Mouse (Mus musculus) kidney, embryonic 16.5 days (tissue): Measurements from ENCODE around the gene Hmcn1. TPM values are rescaled to one million over a fixed set of nuclear protein-coding genes. Genes with fewer than 3 reads are reported as not detected.

Experiments
- ATAC-seq: fragments of 200-750 bp; cut with Nextera tagmentation; 2 replicates; pipeline ENCODE4 v1.8.0; 2017; ENCODE audit warnings: moderate TSS enrichment; ENCODE audit not compliant: low FRiP score, low TSS enrichment
- H3K27ac ChIP-seq: fragments of 300-500 bp; sonication (generic); 2 replicates; pipeline ENCODE4 v1.5.1; 2014; ENCODE audit warnings: low read length
- H3K27me3 ChIP-seq: fragments of 300-500 bp; sonication (generic); 2 replicates; pipeline ENCODE4 v1.6.1; 2014; ENCODE audit warnings: low read length, control low read depth, mixed read lengths; ENCODE audit not compliant: insufficient read depth
- H3K36me3 ChIP-seq: fragments of 300-500 bp; sonication (generic); 2 replicates; pipeline ENCODE4 v1.6.1; 2014; ENCODE audit warnings: low read length, control low read depth, mixed read lengths; ENCODE audit not compliant: insufficient read depth
- H3K4me1 ChIP-seq: fragments of 300-500 bp; sonication (generic); 2 replicates; pipeline ENCODE4 v1.6.1; 2014; ENCODE audit warnings: low read length, control low read depth, mixed read lengths; ENCODE audit not compliant: insufficient read depth
- H3K4me2 ChIP-seq: fragments of 300-500 bp; sonication (generic); replicated peaks from 2 replicates; pipeline ENCODE4 v1.6.1; 2014; ENCODE audit warnings: low read depth, low read length
- H3K4me3 ChIP-seq: fragments of 300-500 bp; sonication (generic); 2 replicates; pipeline ENCODE4 v1.5.1; 2014; ENCODE audit warnings: mild to moderate bottlenecking, low read length
- H3K9ac ChIP-seq: fragments of 300-500 bp; sonication (generic); replicated peaks from 2 replicates; pipeline ENCODE4 v1.6.1; 2014; ENCODE audit warnings: low read length
- H3K9me3 ChIP-seq: fragments of 300-500 bp; sonication (generic); 2 replicates; pipeline ENCODE4 v1.6.1; 2016; ENCODE audit warnings: low read length, control low read depth
- WGBS: fragments of 180-500 bp; shearing (Covaris S2); extraction: QIAGEN DNeasy Blood & Tissue Kit; methylation state at CpG from one replicate; pipeline ENCODE4 v1.1.7; 2014; 5-methylcytosine and 5-hydroxymethylcytosine counted together
- polyA plus RNA-seq: library from polyadenylated mRNA; unstranded; fragments of >200 nt; fragmentation: Nextera tagmentation; extraction: Ambion mirVana; gene quantifications from 2 replicates; pipeline ENCODE4 v1.2.1, GENCODE M21; 2015

Hmcn1 gene
- polyA plus RNA-seq: 21.9 and 23.6 TPM in 2 replicates

GRCm38 (mm10) chr1:150993162-150994064, at the start of gene Hmcn1:
Gene Hmcn1 (minus strand): TSS chr1:150993435.
- Histone ChIP-seq H3K4me3 (peak within 1 kb of the TSS; percentile 67), H3K4me2 (peak within 1 kb of the TSS; percentile 78), H3K9ac (peak within 1 kb of the TSS; percentile 80), H3K9me3 (peaks cover 6% of the 10 kb centered on the region; the same call in 1 of the 2 replicates), H3K4me1 (peaks cover 16% of the 10 kb centered on the region), H3K27me3 (no peaks in the 10 kb centered on the region), H3K36me3 (0 out of 2 replicates have a peak, but pooled peaks cover 3% of the 10 kb centered on the region), H3K27ac (peak within 1 kb of the TSS; percentile 91)
- peak; percentile 94 for ATAC-seq
- WGBS: under 1% methylated on average over 36 of the region's 38 CpGs

DNA sequence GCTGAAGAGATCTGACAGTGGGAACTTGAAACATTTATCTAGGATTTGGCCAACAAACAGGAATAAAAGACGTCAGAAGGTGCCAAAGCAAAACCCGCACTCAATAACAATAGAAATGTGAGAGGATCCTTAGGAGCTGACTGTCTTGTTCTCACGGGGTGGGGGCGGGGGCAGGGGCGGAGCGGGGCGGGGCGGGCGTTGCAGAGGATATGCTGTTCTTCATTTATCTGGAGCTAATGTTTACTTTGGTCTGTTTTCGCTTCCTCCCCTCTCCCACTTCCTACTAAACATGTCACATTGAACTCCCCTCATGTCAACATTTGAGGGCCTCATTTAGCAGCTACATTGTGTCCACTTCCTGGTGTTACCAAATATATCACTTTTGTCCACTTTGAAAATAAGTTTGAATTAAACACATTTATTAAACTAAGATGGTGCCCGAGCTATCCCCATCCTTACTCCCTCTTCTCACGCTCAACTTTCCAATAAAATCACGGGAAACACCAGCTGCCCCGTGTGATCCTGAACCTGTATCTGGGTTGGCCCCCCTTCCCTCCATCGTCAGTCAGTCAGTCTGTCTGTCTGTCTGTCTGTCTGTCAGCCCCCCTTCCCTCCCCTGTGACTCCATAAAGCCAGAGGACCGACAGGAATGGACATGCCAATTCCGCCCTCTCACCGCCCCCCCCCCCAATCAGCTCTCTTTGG, 47.9 kb upstream of the Hmcn1 start:
- ATAC-seq: peak; percentile 85
- Histone ChIP-seq H3K27ac (peak overlapping the region; percentile 80), H3K27me3 (no peaks in the 10 kb centered on the region), H3K4me1 (peaks cover 23% of the 10 kb centered on the region), H3K36me3 (no peaks in the 10 kb centered on the region), H3K9me3 (no peaks in the 10 kb centered on the region), H3K4me2 (peak overlapping the region; percentile 34), H3K9ac (no peak overlapping the region; the same call in 1 of the 2 replicates), H3K4me3 (peak overlapping the region; percentile 1; the same call in 1 of the 2 replicates)
- 14% methylated on average over 18 of the region's 18 CpGs for WGBS

- no peaks in the 10 kb centered on the region for H3K9me3 ChIP-seq
- H3K4me1 ChIP-seq: peaks cover 23% of the 10 kb centered on the region
- H3K9ac ChIP-seq: no peak overlapping the region; the same call in 1 of the 2 replicates
- H3K4me2 ChIP-seq: peak overlapping the region; percentile 34
- no peak for ATAC-seq
- H3K27me3 ChIP-seq: no peaks in the 10 kb centered on the region
- H3K36me3 ChIP-seq: no peaks in the 10 kb centered on the region
- H3K4me3 ChIP-seq: peak overlapping the region; percentile 1; the same call in 1 of the 2 replicates
- WGBS: 24% methylated on average over 7 of the region's 7 CpGs
- peak overlapping the region; percentile 80 for H3K27ac ChIP-seq
These were observed 47.1 kb upstream of the Hmcn1 start for GRCm38 (mm10) chr1:151040290-151040689.

- H3K9ac ChIP-seq: no peak overlapping the region
- no peak overlapping the region for H3K4me2 ChIP-seq
- no peaks in the 10 kb centered on the region for H3K36me3 ChIP-seq
- no peak overlapping the region for H3K27ac ChIP-seq
- WGBS: 70% methylated on average over 4 of the region's 4 CpGs
- no peak for ATAC-seq
- no peaks in the 10 kb centered on the region for H3K9me3 ChIP-seq
- H3K27me3 ChIP-seq: no peaks in the 10 kb centered on the region
- no peak overlapping the region for H3K4me3 ChIP-seq
- peaks cover 18% of the 10 kb centered on the region for H3K4me1 ChIP-seq
These were observed 46.0 kb upstream of the Hmcn1 start for GRCm38 (mm10) chr1:151039189-151039588.

DNA sequence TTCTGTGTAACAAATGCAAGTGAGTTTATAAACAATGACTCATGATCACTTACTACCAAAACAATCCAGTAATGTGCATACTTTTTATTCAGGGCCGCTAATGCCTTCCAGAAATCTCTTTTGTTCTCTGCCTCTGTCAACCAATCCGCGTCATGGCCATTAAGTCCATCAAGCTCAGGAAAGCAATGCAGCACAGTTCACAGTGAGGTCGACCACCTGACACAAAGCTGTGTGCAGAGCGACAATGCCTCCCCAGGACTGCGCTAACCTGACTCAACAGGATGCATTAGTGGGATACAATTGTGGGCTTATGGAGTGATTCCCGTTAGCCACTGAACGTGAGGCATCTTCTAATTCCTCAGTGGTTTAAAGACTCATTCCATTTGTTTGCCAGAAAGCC, 45.3 kb upstream of the Hmcn1 start:
- peaks cover 18% of the 10 kb centered on the region for H3K4me1 ChIP-seq
- ATAC-seq: no peak
- 40% methylated on average over 8 of the region's 8 CpGs for WGBS
- no peak overlapping the region for H3K9ac ChIP-seq
- no peak overlapping the region for H3K27ac ChIP-seq
- H3K9me3 ChIP-seq: no peaks in the 10 kb centered on the region
- no peaks in the 10 kb centered on the region for H3K36me3 ChIP-seq
- no peak overlapping the region for H3K4me2 ChIP-seq
- no peaks in the 10 kb centered on the region for H3K27me3 ChIP-seq
- no peak overlapping the region for H3K4me3 ChIP-seq

GRCm38 (mm10) chr1:151036405-151036985, 43.3 kb upstream of the Hmcn1 start:
- Histone ChIP-seq H3K4me3 (no peak overlapping the region), H3K4me2 (no peak overlapping the region), H3K4me1 (peaks cover 18% of the 10 kb centered on the region), H3K27ac (no peak overlapping the region), H3K9me3 (no peaks in the 10 kb centered on the region), H3K27me3 (no peaks in the 10 kb centered on the region), H3K36me3 (no peaks in the 10 kb centered on the region), H3K9ac (no peak overlapping the region)
- 76% methylated on average over 15 of the region's 15 CpGs for WGBS
- ATAC-seq: no peak

- H3K4me1 ChIP-seq: peaks cover 13% of the 10 kb centered on the region
- no peaks in the 10 kb centered on the region for H3K9me3 ChIP-seq
- H3K27me3 ChIP-seq: no peaks in the 10 kb centered on the region
- H3K4me3 ChIP-seq: no peak overlapping the region
- WGBS: 66% methylated on average over 3 of the region's 3 CpGs
- H3K9ac ChIP-seq: no peak overlapping the region
- no peaks in the 10 kb centered on the region for H3K36me3 ChIP-seq
- no peak overlapping the region for H3K27ac ChIP-seq
- peak; percentile 24; the same call in 1 of the 2 replicates for ATAC-seq
- H3K4me2 ChIP-seq: no peak overlapping the region
These were observed 42.5 kb upstream of the Hmcn1 start for GRCm38 (mm10) chr1:151035766-151036165.

DNA sequence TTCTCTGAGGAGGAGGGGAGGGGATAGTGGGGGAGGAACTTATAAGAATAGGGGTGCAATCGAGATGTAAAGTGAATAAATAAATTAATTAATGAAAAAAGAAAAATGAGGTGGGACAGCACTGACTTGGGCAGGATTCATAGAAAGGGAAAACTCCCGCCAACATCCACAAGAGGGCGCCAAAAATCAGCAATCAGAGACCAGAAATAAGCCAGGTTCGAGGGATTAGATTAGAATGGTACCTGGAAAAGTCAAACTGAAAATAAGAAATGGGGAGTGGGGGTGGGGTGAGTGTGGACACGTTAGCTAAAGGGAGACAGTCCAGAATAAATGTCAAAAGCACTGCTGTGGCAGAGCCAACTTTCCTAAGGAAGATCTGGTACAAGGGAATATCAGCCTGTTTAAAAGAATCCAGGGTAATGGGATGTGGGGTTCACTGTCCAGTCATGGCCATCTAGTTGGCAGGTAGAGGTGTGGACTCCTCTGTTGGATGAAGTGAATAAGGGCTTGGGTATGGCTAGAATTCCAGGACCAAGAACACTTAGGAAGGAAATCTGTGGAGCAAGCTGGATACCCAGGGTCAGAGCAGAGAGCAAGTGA, 41.9 kb upstream of the Hmcn1 start:
- ATAC-seq: peak; percentile 72
- no peak overlapping the region for H3K4me2 ChIP-seq
- WGBS: 0% methylated on average over 5 of the region's 5 CpGs
- H3K27me3 ChIP-seq: no peaks in the 10 kb centered on the region
- no peak overlapping the region for H3K9ac ChIP-seq
- H3K4me3 ChIP-seq: no peak overlapping the region
- H3K4me1 ChIP-seq: peaks cover 7% of the 10 kb centered on the region
- no peak overlapping the region for H3K27ac ChIP-seq
- no peaks in the 10 kb centered on the region for H3K9me3 ChIP-seq
- H3K36me3 ChIP-seq: no peaks in the 10 kb centered on the region

DNA sequence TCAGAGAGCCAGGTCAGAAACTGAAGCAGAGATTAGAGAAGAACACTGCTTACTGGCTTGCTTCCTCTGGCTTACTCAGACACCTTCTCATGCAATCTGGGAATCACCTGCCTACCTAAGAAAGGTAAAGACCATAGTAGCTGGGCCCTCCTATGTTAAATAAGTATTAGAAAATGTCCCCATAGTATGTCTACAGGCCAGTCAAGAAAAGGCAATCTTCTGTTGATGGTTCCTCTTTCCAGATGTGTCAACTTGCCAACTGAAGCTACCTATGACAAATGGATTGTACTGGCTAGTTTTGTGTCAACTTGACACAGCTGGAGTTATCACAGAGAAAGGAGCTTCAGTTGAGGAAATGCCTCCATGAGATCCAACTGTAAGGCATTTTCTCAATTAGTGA, 40.1 kb upstream of the Hmcn1 start:
- Histone ChIP-seq H3K4me1 (peaks cover 5% of the 10 kb centered on the region; the same call in 1 of the 2 replicates), H3K36me3 (no peaks in the 10 kb centered on the region), H3K27me3 (no peaks in the 10 kb centered on the region), H3K9me3 (no peaks in the 10 kb centered on the region), H3K4me3 (no peak overlapping the region), H3K27ac (no peak overlapping the region), H3K4me2 (no peak overlapping the region), H3K9ac (no peak overlapping the region)
- no peak for ATAC-seq
